Mouse (Mus musculus) natural killer cell, adult 2 months (primary cell): Measurements from ENCODE around the gene Nova2.

Experiments
- DNase-seq, 2 experiments: peaks; one replicate each; pipeline ENCODE4 v3.0.0; 2022; ENCODE audit warnings: low spot score in 2 of 2

The Nova2 gene

GRCm38 (mm10) chr7:18986503-18986902 is 60.8 kb downstream of the Nova2 start:
- DNase-seq = no peak

GRCm38 (mm10) chr7:18987100-18987499 is 61.4 kb downstream of the Nova2 start, which contains the start of gene Nanos2:
TSS of gene Nanos2 (plus strand) at chr7:18987400.
- DNase-seq = no peak

GRCm38 (mm10) chr7:18987747-18988146 is 62.1 kb downstream of the Nova2 start:
- DNase-seq = no peak

GRCm38 (mm10) chr7:18988780-18989179 is 63.1 kb downstream of the Nova2 start:
- DNase-seq = no peak

GRCm38 (mm10) chr7:18989995-18990394 is 64.3 kb downstream of the Nova2 start:
- no peak for DNase-seq

- DNase-seq = peak; percentile 97 to 99
Measured at GRCm38 (mm10) chr7:18990601-18991295, 65.1 kb downstream of the Nova2 start, which contains the start of gene Mypop. TSS of gene Mypop (plus strand) at chr7:18991245.

- DNase-seq = peak in 1 of 2 experiments; percentile 22
Measured at GRCm38 (mm10) chr7:18991660-18992293, 66.1 kb downstream of the Nova2 start.

- DNase-seq = no peak
Measured at GRCm38 (mm10) chr7:18992294-18992675, 66.6 kb downstream of the Nova2 start.

- DNase-seq = no peak
Measured at GRCm38 (mm10) chr7:18993036-18993435, 67.3 kb downstream of the Nova2 start.

GRCm38 (mm10) chr7:18998835-18999234 is 73.1 kb downstream of the Nova2 start:
- DNase-seq = no peak

GRCm38 (mm10) chr7:19000421-19000820 is 74.7 kb downstream of the Nova2 start:
- DNase-seq = no peak

GRCm38 (mm10) chr7:19001066-19001806 is 75.5 kb downstream of the Nova2 start:
- peak; percentile 84 to 86 for DNase-seq

GRCm38 (mm10) chr7:19001807-19002085 is 76.1 kb downstream of the Nova2 start:
- no peak for DNase-seq

GRCm38 (mm10) chr7:19002115-19002514 is 76.4 kb downstream of the Nova2 start:
- no peak for DNase-seq

GRCm38 (mm10) chr7:19002848-19003498 is 77.3 kb downstream of the Nova2 start:
- DNase-seq = peak; percentile 64 to 67

- DNase-seq = peak; percentile 91
Measured at GRCm38 (mm10) chr7:19003902-19004630, 78.4 kb downstream of the Nova2 start, which contains the start of gene Irf2bp1. TSS of gene Irf2bp1 (plus strand) at chr7:19004044.

GRCm38 (mm10) chr7:19004631-19005079 is 79.0 kb downstream of the Nova2 start:
- DNase-seq = peak in 1 of 2 experiments; percentile 11

- DNase-seq = no peak
Measured at GRCm38 (mm10) chr7:19005417-19006121, 79.9 kb downstream of the Nova2 start.

GRCm38 (mm10) chr7:19006476-19006875 is 80.8 kb downstream of the Nova2 start:
- DNase-seq = peak; percentile 81 to 85
